Mouse (Mus musculus) lung, embryonic 16.5 days (tissue): ENCODE measurements around the gene Ngef. TPM values are rescaled to one million over a fixed set of nuclear protein-coding genes. Genes with fewer than 3 reads are reported as not detected.

Source experiments
- ATAC-seq: fragments of 200-750 bp; cut with Nextera tagmentation; 2 replicates; pipeline ENCODE4 v1.8.0; 2017; ENCODE audit warnings: low read depth, mild to moderate bottlenecking, moderate library complexity
- H3K27ac ChIP-seq: fragments of 300-500 bp; sonication (generic); 2 replicates; pipeline ENCODE4 v1.5.1; 2014; ENCODE audit warnings: mild to moderate bottlenecking, control low read depth, low read length
- H3K27me3 ChIP-seq: fragments of 300-500 bp; sonication (generic); 2 replicates; pipeline ENCODE4 v1.6.1; 2014; ENCODE audit warnings: low read depth, low read length, mixed read lengths; ENCODE audit not compliant: control insufficient read depth, insufficient read depth
- H3K36me3 ChIP-seq: fragments of 300-500 bp; sonication (generic); 2 replicates; pipeline ENCODE4 v1.6.1; 2014; ENCODE audit warnings: low read length; ENCODE audit not compliant: control insufficient read depth, insufficient read depth
- H3K4me1 ChIP-seq: fragments of 300-500 bp; sonication (generic); replicated peaks from 2 replicates; pipeline ENCODE4 v1.6.1; 2014; ENCODE audit warnings: low read length, mixed read lengths; ENCODE audit not compliant: control insufficient read depth, insufficient read depth
- H3K4me2 ChIP-seq: fragments of 300-500 bp; sonication (generic); 2 replicates; pipeline ENCODE4 v1.6.1; 2014; ENCODE audit warnings: low read depth, low read length, control low read depth
- H3K4me3 ChIP-seq: fragments of 300-500 bp; sonication (generic); 2 replicates; pipeline ENCODE4 v1.5.1; 2014; ENCODE audit warnings: mild to moderate bottlenecking, low read length, control low read depth
- H3K9ac ChIP-seq: fragments of 300-500 bp; sonication (generic); 2 replicates; pipeline ENCODE4 v1.6.1; 2014; ENCODE audit warnings: low read length, control low read depth
- H3K9me3 ChIP-seq: fragments of 300-500 bp; sonication (generic); 2 replicates; pipeline ENCODE4 v1.6.1; 2016; ENCODE audit warnings: low read length; ENCODE audit not compliant: control insufficient read depth
- WGBS: fragments of 180-500 bp; shearing (Covaris S2); extraction: QIAGEN DNeasy Blood & Tissue Kit; methylation state at CpG from one replicate; pipeline ENCODE4 v1.1.7; 2014; 5-methylcytosine and 5-hydroxymethylcytosine counted together
- polyA plus RNA-seq: library from polyadenylated mRNA; unstranded; fragments of >200 nt; fragmentation: Nextera tagmentation; extraction: Ambion mirVana; gene quantifications from 2 replicates; pipeline ENCODE4 v1.2.1, GENCODE M21; 2015

Gene Ngef
- polyA plus RNA-seq, 1 experiment from 2014 or later: 5.6 TPM

DNA sequence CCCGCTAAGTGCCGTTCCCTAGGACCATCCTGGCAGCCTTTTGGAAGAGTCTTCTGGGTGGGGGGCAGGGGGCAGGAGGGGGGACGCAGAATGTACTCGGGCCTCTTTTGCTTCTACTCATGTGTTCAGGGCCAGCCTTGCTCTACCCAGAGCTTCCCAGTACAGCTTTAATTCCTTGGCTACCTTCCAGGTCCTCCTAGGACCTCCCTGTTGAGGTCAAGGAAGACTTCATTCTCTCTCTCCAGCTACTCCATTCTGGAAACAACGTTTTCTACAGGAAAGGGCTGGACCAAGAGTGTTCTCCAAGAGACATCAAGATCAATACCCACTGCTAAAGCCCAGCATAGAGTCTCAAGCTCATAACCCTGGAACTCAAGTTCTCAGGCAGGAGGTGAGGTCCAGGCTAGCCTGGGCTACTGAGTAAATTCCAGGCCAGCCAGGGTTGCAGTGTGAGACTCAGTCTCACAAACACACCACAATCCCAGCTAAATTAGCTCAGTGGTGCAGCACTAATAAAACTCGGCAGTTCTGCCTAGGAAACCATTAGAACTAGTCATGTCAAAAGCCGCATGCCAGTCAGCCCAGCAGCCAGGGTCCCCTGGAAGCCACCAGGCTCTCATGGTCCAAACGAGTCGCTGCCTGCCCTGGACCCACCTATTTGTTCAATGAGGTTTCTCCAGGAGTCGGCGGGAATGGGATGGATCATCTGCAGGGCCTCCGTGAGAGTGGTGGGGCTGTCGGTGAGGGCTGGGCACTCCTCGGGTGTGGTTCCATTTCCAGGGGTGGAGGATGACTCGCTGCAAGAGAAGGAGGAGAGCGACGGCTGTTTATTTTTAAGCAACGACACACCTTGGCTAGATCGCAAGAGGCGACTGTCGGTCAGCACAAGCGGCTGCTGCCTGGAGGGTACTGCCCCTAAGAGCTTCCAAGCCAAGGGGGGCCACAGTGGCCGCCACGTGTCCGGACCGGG lies 64.8 kb downstream of the Ngef start:
- H3K9ac ChIP-seq: peak overlapping the region; percentile 65
- ATAC-seq: no peak

GRCm38 (mm10) chr1:87507857-87508256 lies 65.8 kb downstream of the Ngef start:
- 45% methylated on average over 6 of the region's 6 CpGs for WGBS
- Histone ChIP-seq H3K4me2 (no peak overlapping the region), H3K4me1 (peaks cover 8% of the 10 kb centered on the region)

More for the DNA sequence above, 64.8 kb downstream of the Ngef start:
- WGBS: 17% methylated on average over 25 of the region's 26 CpGs
- H3K4me3 ChIP-seq: peak overlapping the region; percentile 73
- no peak overlapping the region for H3K27ac ChIP-seq
- H3K9me3 ChIP-seq: no peaks in the 10 kb centered on the region
- peak overlapping the region; percentile 100 for H3K4me2 ChIP-seq
- no peaks in the 10 kb centered on the region for H3K36me3 ChIP-seq
- H3K4me1 ChIP-seq: peaks cover 8% of the 10 kb centered on the region
- peaks cover 36% of the 10 kb centered on the region for H3K27me3 ChIP-seq

DNA sequence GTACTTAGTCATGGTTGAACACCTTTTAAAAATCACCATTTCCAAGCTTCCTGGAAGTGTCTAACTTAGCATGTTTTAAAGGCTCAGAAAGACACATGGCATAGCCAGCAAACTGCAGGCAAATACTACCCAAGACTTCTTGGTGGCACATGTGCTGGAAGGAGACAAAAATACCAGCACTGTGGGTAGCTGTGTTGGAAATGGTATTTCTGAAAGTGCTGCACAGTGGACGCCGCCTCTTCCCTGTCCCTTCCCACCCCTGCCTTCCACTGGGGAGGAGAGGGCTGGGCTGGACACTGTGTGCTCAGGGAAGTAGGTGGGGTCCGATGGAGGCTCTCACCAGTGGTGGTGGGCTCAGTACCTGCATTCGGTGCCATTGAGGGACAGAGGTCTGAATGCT lies 68.1 kb downstream of the Ngef start:
- peaks cover 8% of the 10 kb centered on the region for H3K4me1 ChIP-seq
- peaks cover 27% of the 10 kb centered on the region for H3K27me3 ChIP-seq
- H3K36me3 ChIP-seq: no peaks in the 10 kb centered on the region
- H3K9ac ChIP-seq: no peak overlapping the region
- whole genome bisulfite sequencing: 89% methylated on average over 4 of the region's 4 CpGs
- no peak overlapping the region for H3K4me3 ChIP-seq
- ATAC-seq: no peak
- no peak overlapping the region for H3K27ac ChIP-seq
- no peaks in the 10 kb centered on the region for H3K9me3 ChIP-seq
- H3K4me2 ChIP-seq: no peak overlapping the region

More at GRCm38 (mm10) chr1:87507857-87508256, 65.8 kb downstream of the Ngef start:
- no peak for ATAC-seq
- H3K4me3 ChIP-seq: no peak overlapping the region
- no peak overlapping the region for H3K27ac ChIP-seq
- H3K9ac ChIP-seq: no peak overlapping the region
- no peaks in the 10 kb centered on the region for H3K36me3 ChIP-seq
- H3K9me3 ChIP-seq: no peaks in the 10 kb centered on the region
- peaks cover 36% of the 10 kb centered on the region for H3K27me3 ChIP-seq

- no peaks in the 10 kb centered on the region for H3K4me1 ChIP-seq
- no peak overlapping the region for H3K27ac ChIP-seq
- ATAC-seq: no peak
- 67% methylated on average over 4 of the region's 4 CpGs for WGBS
- H3K36me3 ChIP-seq: no peaks in the 10 kb centered on the region
- no peak overlapping the region for H3K4me2 ChIP-seq
- H3K4me3 ChIP-seq: no peak overlapping the region
- no peaks in the 10 kb centered on the region for H3K27me3 ChIP-seq
- H3K9ac ChIP-seq: no peak overlapping the region
- no peaks in the 10 kb centered on the region for H3K9me3 ChIP-seq
These were observed 80.1 kb downstream of the Ngef start for GRCm38 (mm10) chr1:87493542-87493941.

- H3K4me2 ChIP-seq: no peak overlapping the region
- H3K4me1 ChIP-seq: no peaks in the 10 kb centered on the region
- H3K9ac ChIP-seq: no peak overlapping the region
- no peak overlapping the region for H3K4me3 ChIP-seq
- H3K27me3 ChIP-seq: no peaks in the 10 kb centered on the region
- ATAC-seq: no peak
- H3K9me3 ChIP-seq: no peaks in the 10 kb centered on the region
- WGBS: 59% methylated on average over 3 of the region's 3 CpGs
- H3K27ac ChIP-seq: no peak overlapping the region
- H3K36me3 ChIP-seq: no peaks in the 10 kb centered on the region
These were observed 81.4 kb downstream of the Ngef start for GRCm38 (mm10) chr1:87492285-87492684.

- H3K27me3 ChIP-seq: no peaks in the 10 kb centered on the region
- WGBS: 43% methylated on average over 6 of the region's 6 CpGs
These were observed 87.3 kb downstream of the Ngef start for GRCm38 (mm10) chr1:87486386-87486785.

GRCm38 (mm10) chr1:87482546-87482945 lies 91.1 kb downstream of the Ngef start:
- Histone ChIP-seq H3K9ac (no peak overlapping the region), H3K4me3 (no peak overlapping the region), H3K4me1 (no peaks in the 10 kb centered on the region), H3K27ac (no peak overlapping the region), H3K9me3 (no peaks in the 10 kb centered on the region), H3K36me3 (no peaks in the 10 kb centered on the region), H3K27me3 (no peaks in the 10 kb centered on the region), H3K4me2 (no peak overlapping the region)
- 81% methylated on average over 4 of the region's 4 CpGs for WGBS
- ATAC-seq: no peak

More at GRCm38 (mm10) chr1:87486386-87486785, 87.3 kb downstream of the Ngef start:
- H3K4me2 ChIP-seq: no peak overlapping the region
- no peak overlapping the region for H3K4me3 ChIP-seq
- H3K9me3 ChIP-seq: no peaks in the 10 kb centered on the region
- H3K36me3 ChIP-seq: no peaks in the 10 kb centered on the region
- no peak overlapping the region for H3K9ac ChIP-seq
- ATAC-seq: no peak
- H3K4me1 ChIP-seq: no peaks in the 10 kb centered on the region
- no peak overlapping the region for H3K27ac ChIP-seq

GRCm38 (mm10) chr1:87475076-87475895 lies 98.4 kb downstream of the Ngef start:
- peaks cover 21% of the 10 kb centered on the region for H3K27me3 ChIP-seq
- 0 out of 2 replicates have a peak overlapping the region, but pooled peaks have one; percentile 32 for H3K9ac ChIP-seq
- peak; percentile 37; the same call in 1 of the 2 replicates for ATAC-seq
- H3K4me3 ChIP-seq: peak overlapping the region; percentile 27
- no peaks in the 10 kb centered on the region; the same call in 1 of the 2 replicates for H3K4me1 ChIP-seq
- no peaks in the 10 kb centered on the region for H3K9me3 ChIP-seq
- peak overlapping the region; percentile 55 for H3K4me2 ChIP-seq
- no peak overlapping the region for H3K27ac ChIP-seq
- WGBS: 5% methylated on average over 40 of the region's 42 CpGs
- H3K36me3 ChIP-seq: no peaks in the 10 kb centered on the region

GRCm38 (mm10) chr1:87472576-87472975 lies 101.1 kb downstream of the Ngef start:
- no peaks in the 10 kb centered on the region; the same call in 1 of the 2 replicates for H3K4me1 ChIP-seq
- no peak overlapping the region for H3K9ac ChIP-seq
- H3K9me3 ChIP-seq: no peaks in the 10 kb centered on the region
- peaks cover 21% of the 10 kb centered on the region for H3K27me3 ChIP-seq
- WGBS: 79% methylated on average over 7 of the region's 7 CpGs
- no peak overlapping the region for H3K4me2 ChIP-seq
- H3K4me3 ChIP-seq: no peak overlapping the region
- H3K36me3 ChIP-seq: no peaks in the 10 kb centered on the region
- no peak overlapping the region for H3K27ac ChIP-seq
- ATAC-seq: no peak
